Mouse (Mus musculus) gastrocnemius, postnatal 4 days (tissue): ENCODE data around the gene Bend4. TPM values are rescaled to one million over a fixed set of nuclear protein-coding genes. Genes with fewer than 3 reads are reported as not detected.

Experiments used
- DNase-seq, 2 experiments: peaks; one replicate each; pipeline ENCODE4 v3.0.0; 2021 to 2022; ENCODE audit warnings: low spot score in 2 of 2, mixed read lengths in 2 of 2
- long read RNA-seq, 2 experiments: library from polyadenylated mRNA; stranded (forward); transcript quantifications; one replicate each; pipeline ENCODE4 v2.0.0; 2021
- total RNA-seq, 2 experiments: library from RNA; stranded (reverse); gene quantifications; 2 replicates each; pipeline ENCODE4 v1.2.3; 2021

The Bend4 gene
- 1 to 10 TPM; 4.9 to 5.0 TPM for total RNA-seq
- long read RNA-seq, experiment 1, full-length matches to known transcripts = 1 of 3 reads
- long read RNA-seq, experiment 1, partial matches to known transcripts = 0 of 3 reads
- long read RNA-seq, experiment 1, other reads (novel, unspliced or antisense) = 2 of 3 reads
- long read RNA-seq, experiment 2, partial matches to known transcripts = 0 of 3 reads
- long read RNA-seq, experiment 2, other reads (novel, unspliced or antisense) = 3 of 3 reads

GRCm38 (mm10) chr5:67427443-67428360, at the start of gene Bend4:
Gene Bend4, minus strand, starts transcription at chr5:67428310.
- peak; percentile 50 to 74 for DNase-seq

GRCm38 (mm10) chr5:67473723-67474122, 45.6 kb upstream of the Bend4 start:
- DNase-seq = no peak

GRCm38 (mm10) chr5:67473094-67473493, 45.0 kb upstream of the Bend4 start:
- DNase-seq = no peak

- no peak for DNase-seq
Observed at GRCm38 (mm10) chr5:67466866-67467530, 38.9 kb upstream of the Bend4 start.

GRCm38 (mm10) chr5:67464899-67465298, 36.8 kb upstream of the Bend4 start:
- DNase-seq = no peak

- no peak for DNase-seq
Observed at GRCm38 (mm10) chr5:67463636-67464035, 35.5 kb upstream of the Bend4 start.

- no peak for DNase-seq
Observed at GRCm38 (mm10) chr5:67462331-67462730, 34.2 kb upstream of the Bend4 start.

GRCm38 (mm10) chr5:67456841-67457240, 28.7 kb upstream of the Bend4 start:
- DNase-seq = no peak

GRCm38 (mm10) chr5:67454282-67454681, 26.2 kb upstream of the Bend4 start:
- DNase-seq = no peak

GRCm38 (mm10) chr5:67449957-67450630, 22.0 kb upstream of the Bend4 start:
- no peak for DNase-seq

GRCm38 (mm10) chr5:67446526-67446925, 18.4 kb upstream of the Bend4 start:
- DNase-seq = no peak

GRCm38 (mm10) chr5:67444217-67445050, 16.3 kb upstream of the Bend4 start:
- DNase-seq = no peak

- no peak for DNase-seq
Observed at GRCm38 (mm10) chr5:67442813-67443450, 14.8 kb upstream of the Bend4 start.

GRCm38 (mm10) chr5:67440563-67440962, 12.5 kb upstream of the Bend4 start:
- DNase-seq = no peak

GRCm38 (mm10) chr5:67437403-67437802, 9.3 kb upstream of the Bend4 start:
- DNase-seq = no peak

GRCm38 (mm10) chr5:67426478-67427442, 1.4 kb downstream of the Bend4 start:
- peak in 1 of 2 experiments; percentile 17 for DNase-seq

GRCm38 (mm10) chr5:67426011-67426410, 2.1 kb downstream of the Bend4 start:
- DNase-seq = no peak

- DNase-seq = no peak
Observed at GRCm38 (mm10) chr5:67424636-67425035, 3.5 kb downstream of the Bend4 start.

- no peak for DNase-seq
Observed at GRCm38 (mm10) chr5:67423963-67424362, 4.1 kb downstream of the Bend4 start.
